Mouse (Mus musculus) heart, postnatal 4 days (tissue): ENCODE results near the gene Irgm2. TPM values are rescaled to one million over a fixed set of nuclear protein-coding genes. Genes with fewer than 3 reads are reported as not detected.
"Not testable (repeated sequence)": the region's sequence is repeated elsewhere in the genome, so short reads cannot be mapped to it uniquely, and the experiment has no call there.

Source experiments
- DNase-seq: peaks from one replicate; pipeline ENCODE4 v3.0.0; 2021
- total RNA-seq, 2 experiments: library from RNA; stranded (reverse); gene quantifications; 2 replicates each; pipeline ENCODE4 v1.2.3; 2021

Irgm2 gene
- total RNA-seq = 1 to 10 TPM; 4.4 to 4.8 TPM

DNA sequence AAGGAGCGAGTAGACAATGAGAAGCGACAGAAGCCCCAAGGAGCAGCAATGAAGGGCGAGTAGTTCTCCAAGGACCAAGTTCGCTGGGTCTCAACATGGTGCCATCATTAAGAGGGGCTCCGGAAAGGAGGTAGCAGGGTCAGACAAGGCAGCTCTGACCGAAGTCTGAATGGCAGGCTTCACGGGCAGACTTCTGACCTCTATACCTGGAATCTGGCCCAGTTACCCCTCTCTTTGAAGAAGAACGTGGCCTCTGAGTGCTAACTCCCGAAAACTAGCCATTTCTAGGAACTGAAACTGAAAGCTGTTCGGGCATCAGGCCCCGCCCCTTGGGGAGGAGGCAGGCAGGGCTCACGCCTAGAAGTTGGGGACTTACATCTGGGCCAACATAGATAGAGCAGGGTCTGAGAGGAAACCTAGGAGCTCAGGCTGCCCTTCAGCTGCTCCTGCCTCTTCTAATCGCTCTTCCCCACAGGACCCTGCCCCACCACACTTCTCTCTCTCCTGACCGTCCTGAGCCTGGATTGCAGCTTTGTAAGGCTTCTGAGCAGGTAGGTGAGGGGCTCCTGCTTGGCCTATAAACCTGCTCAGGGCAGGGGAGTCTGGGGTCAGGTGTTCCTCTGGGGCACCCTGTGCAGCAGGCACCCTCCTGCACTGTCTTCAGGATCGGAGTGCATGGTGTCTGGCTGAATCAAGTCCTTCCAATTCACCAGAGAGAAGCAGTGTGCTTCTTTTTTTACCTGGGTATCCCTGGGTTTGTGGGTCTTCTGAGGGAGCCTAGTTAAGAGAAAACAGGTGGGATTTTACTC, at the start of gene Irgm2, which contains the start of gene Igtp:
Gene Irgm2, plus strand, starts transcription at position 390 of the 809 bp plus-strand sequence.
Gene Igtp, plus strand, starts transcription at position 328 of the 809 bp plus-strand sequence.
- peak; percentile 80 for DNase-seq

DNA sequence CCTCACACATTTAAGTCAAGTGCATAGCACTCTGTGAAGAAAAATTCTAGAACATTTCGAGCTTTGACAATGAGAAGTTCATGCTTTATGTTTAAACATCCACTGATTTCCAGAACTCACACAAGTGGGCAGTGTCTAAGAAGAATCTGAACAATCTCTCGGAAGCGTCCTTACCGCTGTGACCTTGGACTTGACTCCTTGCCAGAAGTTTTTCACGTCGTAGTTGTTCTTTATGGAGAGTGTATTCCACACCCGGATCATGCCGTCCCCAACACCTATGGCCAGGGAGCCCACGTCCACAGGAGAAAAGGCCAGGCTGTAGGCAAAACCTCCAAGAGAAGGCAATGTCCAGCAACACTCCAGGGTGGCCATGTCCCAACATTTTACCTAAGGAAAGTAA, 44.0 kb upstream of the Irgm2 start:
- DNase-seq = no peak

- DNase-seq = no peak
Observed at GRCm38 (mm10) chr11:58156871-58157270, 42.5 kb upstream of the Irgm2 start.

- DNase-seq = no peak
Observed at GRCm38 (mm10) chr11:58165072-58165471, 34.3 kb upstream of the Irgm2 start.

DNA sequence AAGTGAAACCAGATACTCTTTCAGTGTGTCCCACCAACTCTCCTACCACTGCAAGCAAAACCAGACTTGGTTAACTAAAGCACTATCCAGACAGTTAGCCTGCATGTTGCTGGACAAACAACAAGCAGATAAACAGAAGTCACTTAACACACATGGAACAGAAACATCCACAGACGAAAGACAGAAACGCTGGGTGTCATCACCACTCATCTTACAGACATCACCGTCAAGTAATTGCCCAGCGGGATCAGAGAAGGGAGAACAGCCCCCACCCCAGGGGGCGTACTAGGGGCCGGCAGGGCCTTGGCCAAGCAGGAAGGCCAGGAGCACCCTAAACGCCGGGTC, 31.6 kb upstream of the Irgm2 start:
- DNase-seq = no peak

DNA sequence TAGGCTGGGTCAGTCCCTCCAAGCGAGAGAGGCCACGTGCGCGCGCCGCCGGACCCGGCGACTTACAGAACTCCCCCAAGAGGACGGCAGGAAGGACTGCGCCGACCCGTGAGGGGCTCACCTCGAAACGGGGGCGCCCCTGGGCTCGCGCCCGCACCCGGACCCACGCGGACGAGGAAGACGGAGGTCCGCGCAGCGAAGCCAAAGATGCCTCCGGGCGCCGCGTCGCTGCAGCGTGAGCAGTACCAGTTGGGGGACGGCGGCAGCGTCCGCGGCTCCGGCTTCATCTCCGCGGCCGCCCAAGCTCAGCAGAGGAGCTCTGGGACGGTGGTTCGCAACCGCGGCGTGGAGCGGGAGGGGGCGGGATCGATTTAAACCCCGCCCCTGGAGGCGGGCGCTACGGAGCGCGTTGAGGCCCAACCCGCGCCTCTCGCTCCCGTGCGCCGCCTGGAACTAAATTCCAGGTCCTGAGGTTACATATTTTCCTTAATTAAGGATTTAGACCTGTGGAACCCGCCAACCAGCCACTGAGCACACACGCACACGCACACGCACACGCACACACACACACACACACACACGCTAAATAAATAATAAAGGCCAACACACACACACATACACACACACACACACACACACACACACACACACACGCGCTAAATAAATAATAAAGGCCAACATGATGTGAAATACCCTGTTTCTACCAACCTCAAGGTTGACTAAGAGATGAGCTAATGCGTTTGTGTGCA, 31.1 kb upstream of the Irgm2 start, which contains the start of gene Gemin5:
Gene Gemin5, minus strand, starts transcription at position 373 of the 749 bp plus-strand sequence.
- DNase-seq = peak; percentile 90

GRCm38 (mm10) chr11:58169666-58170065, 29.8 kb upstream of the Irgm2 start:
- DNase-seq = no peak

- peak; percentile 98 for DNase-seq
Observed at GRCm38 (mm10) chr11:58171459-58172091, 27.8 kb upstream of the Irgm2 start, which contains the start of gene Mrpl22. Gene Mrpl22 (plus strand): TSS chr11:58171661.

GRCm38 (mm10) chr11:58179563-58179962, 19.9 kb upstream of the Irgm2 start:
- DNase-seq = peak; percentile 78

DNA sequence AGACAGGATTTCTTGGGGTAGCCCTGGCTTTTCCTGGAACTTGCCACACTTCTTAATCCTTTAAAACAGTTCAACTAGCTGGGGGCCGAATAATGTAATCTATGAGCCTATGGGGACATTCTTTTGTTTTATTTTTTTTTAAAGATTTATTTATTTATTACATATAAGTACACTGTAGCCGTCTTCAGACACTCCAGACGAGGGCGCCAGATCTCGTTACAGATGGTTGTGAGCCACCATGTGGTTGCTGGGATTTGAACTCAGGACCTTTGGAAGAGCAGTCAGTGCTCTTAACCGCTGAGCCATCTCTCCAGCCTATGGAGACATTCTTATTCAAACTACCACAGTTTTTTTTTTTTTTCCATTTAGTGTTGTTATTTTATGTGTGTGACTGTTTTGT, 19.4 kb upstream of the Irgm2 start:
- DNase-seq = not testable (repeated sequence)

DNA sequence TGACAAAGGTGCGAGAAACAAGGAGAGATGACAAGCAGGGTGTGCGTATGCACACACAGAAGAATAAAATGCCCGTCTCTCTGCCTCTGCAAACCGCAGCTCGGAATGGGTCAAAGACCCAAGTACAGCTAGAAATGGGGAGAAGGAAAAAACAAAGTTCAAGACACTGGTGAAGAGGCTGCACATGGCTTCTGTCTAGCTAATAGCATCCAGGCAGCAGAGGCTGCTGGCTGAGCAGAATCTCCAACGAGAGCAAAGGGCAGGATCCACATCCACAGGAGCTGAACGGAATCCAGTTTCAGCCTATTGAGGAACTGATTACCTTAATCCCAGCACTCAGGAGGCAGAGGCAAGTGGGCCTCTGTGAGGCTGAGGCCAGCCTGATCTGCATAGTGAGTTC, 18.7 kb upstream of the Irgm2 start:
- DNase-seq = no peak

DNA sequence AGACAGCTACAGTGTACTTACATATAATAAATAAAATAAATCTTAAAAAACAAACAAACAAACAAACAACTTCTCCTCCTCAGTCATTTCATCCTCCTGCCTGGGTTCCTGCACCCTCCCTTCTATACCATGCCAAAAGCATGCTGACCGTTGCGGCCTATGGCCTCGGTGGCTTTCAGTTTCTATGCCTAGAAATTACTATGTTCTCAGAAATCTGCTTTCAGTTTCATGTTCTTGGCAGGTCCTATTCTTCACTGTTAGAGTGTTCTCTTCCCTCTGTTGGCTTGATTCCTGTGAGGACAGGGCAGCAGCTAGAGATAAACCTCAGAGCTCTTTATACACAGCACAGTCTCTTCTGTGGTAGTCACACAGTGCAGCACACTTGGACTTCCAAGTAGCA, 15.8 kb upstream of the Irgm2 start:
- no peak for DNase-seq

- no peak for DNase-seq
Observed at GRCm38 (mm10) chr11:58189675-58190074, 9.7 kb upstream of the Irgm2 start.

GRCm38 (mm10) chr11:58193326-58193725, 6.1 kb upstream of the Irgm2 start:
- DNase-seq = peak; percentile 29

DNA sequence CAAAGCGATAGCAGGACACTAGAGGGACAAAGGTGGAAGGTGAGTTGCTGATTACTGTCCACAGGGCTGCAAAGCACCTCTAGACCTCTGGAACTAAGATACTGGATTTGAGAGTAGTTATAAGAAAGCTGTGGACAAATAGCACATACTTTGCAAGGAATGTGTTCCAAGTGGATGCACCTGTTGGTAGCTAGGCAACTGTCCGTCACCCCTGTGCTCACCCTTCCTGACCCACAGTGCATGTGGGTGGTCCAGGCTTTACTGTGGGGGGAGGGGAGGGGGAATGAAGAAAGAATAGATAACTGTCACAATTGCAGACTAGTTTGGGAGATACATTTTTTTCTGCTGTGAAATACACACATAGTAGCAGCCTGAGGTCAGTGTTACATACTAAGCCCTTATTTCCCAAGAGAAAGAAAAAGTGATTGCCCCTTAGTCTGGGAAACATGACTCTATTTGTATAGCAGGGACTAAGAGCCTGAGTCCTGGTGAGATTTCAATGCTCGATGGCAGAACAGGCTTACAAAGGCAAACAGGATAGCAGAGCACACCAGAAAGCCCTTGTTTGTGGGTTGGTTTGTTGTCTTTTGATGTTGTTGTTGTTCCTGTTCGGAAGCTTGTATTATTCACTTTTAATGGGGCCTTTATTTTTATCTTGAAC, 5.4 kb upstream of the Irgm2 start:
- no peak for DNase-seq

- DNase-seq = no peak
Observed at GRCm38 (mm10) chr11:58198663-58199062, 755 bp upstream of the Irgm2 start.

- DNase-seq = no peak
Observed at GRCm38 (mm10) chr11:58200226-58200625, 808 bp downstream of the Irgm2 start.

DNA sequence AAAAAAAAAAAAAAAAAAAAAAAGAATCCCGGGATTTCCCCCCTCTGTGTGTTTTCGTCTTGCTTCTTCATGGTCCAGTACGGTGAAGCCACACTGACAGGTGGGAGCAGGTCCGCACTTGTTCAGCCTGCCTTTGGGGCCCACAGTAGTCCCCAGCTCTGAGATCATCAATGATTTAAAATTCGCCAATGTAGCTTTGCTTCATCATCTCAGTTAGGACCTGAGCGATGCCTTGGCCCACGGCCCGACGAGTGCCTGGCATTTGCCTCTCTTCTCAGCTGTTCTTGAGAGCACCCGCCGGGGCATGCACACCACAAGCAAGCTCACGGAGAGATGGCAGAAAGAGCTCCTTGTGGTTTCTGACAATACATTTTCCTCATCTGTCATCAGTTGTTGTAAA, 1.6 kb downstream of the Irgm2 start:
- DNase-seq = peak; percentile 27

- no peak for DNase-seq
Observed at GRCm38 (mm10) chr11:58210321-58210886, 11.0 kb downstream of the Irgm2 start.

GRCm38 (mm10) chr11:58211062-58211681, 11.8 kb downstream of the Irgm2 start:
- DNase-seq = no peak

- no peak for DNase-seq
Observed at GRCm38 (mm10) chr11:58211682-58212067, 12.3 kb downstream of the Irgm2 start.
